Mouse (Mus musculus) left cerebral cortex, adult 6 months (tissue): Measurements from ENCODE around the gene Lats1. TPM values are rescaled to one million over a fixed set of nuclear protein-coding genes. Genes with fewer than 3 reads are reported as not detected.

Experiments used
- long read RNA-seq, 2 experiments: library from polyadenylated mRNA; unstranded; transcript quantifications; one replicate each; pipeline ENCODE4 v2.0.0; 2019 to 2020
- polyA plus RNA-seq: library from polyadenylated mRNA; unstranded; fragments of <200 nt; fragmentation: Nextera tagmentation; gene quantifications from 2 replicates; pipeline ENCODE4 v1.2.3, GENCODE M21; 2021

Lats1 gene
- polyA plus RNA-seq, result 1.2 and 3.1 TPM in 2 replicates
- long read RNA-seq, experiment 1, partial matches to known transcripts, result 18 of 18 reads
- long read RNA-seq, experiment 1, other reads (novel, unspliced or antisense), result 0 of 18 reads
- long read RNA-seq, experiment 2, partial matches to known transcripts, result 0 of 2 reads
- long read RNA-seq, experiment 2, other reads (novel, unspliced or antisense), result 2 of 2 reads

GRCm38 (mm10) chr10:7680731-7681301 lies at the start of gene Lats1, which contains the start of gene Pcmt1:
Gene Lats1 (plus strand): TSS chr10:7681214.
Gene Pcmt1 (minus strand): TSS chr10:7681136.

GRCm38 (mm10) chr10:7667342-7667802 lies 13.6 kb upstream of the Lats1 start, which contains the start of gene Nup43:
Gene Nup43 (plus strand): TSS chr10:7667503.

GRCm38 (mm10) chr10:7725751-7726500 lies 44.9 kb downstream of the Lats1 start, which contains the start of gene Katna1:
Gene Katna1 (plus strand): TSS chr10:7726000.

Other genes with a start within 250 kb of the Lats1 start
- 0.14 TPM in 1 of 2 replicates, not detected in the other for gene Ulbp1, start 207.6 kb upstream of the Lats1 start, polyA plus RNA-seq
- 66.2 and 95.4 TPM in 2 replicates for gene Lrp11, start 91.4 kb upstream of the Lats1 start, polyA plus RNA-seq
- 9.5 and 12.1 TPM in 2 replicates for gene Nup43, start 13.7 kb upstream of the Lats1 start, polyA plus RNA-seq
- 224 and 296 TPM in 2 replicates for gene Pcmt1, start 78 bp upstream of the Lats1 start, polyA plus RNA-seq
- gene Katna1, start 44.8 kb downstream of the Lats1 start, polyA plus RNA-seq, result 12.8 and 13.2 TPM in 2 replicates
- 38.3 and 40.5 TPM in 2 replicates for gene Ginm1, start 111.6 kb downstream of the Lats1 start, polyA plus RNA-seq
- gene Ppil4, start 111.7 kb downstream of the Lats1 start, polyA plus RNA-seq, result 22.4 and 29.8 TPM in 2 replicates
- 0.04 TPM in 1 of 2 replicates, not detected in the other for gene Zc3h12d, start 151.3 kb downstream of the Lats1 start, polyA plus RNA-seq